Mouse (Mus musculus) kidney, embryonic 16.5 days (tissue): ENCODE measurements around the gene Gabrd. TPM values are rescaled to one million over a fixed set of nuclear protein-coding genes. Genes with fewer than 3 reads are reported as not detected.

ENCODE experiments used
- ATAC-seq: fragments of 200-750 bp; cut with Nextera tagmentation; 2 replicates; pipeline ENCODE4 v1.8.0; 2017; ENCODE audit warnings: moderate TSS enrichment; ENCODE audit not compliant: low FRiP score, low TSS enrichment
- H3K27ac ChIP-seq: fragments of 300-500 bp; sonication (generic); 2 replicates; pipeline ENCODE4 v1.5.1; 2014; ENCODE audit warnings: low read length
- H3K27me3 ChIP-seq: fragments of 300-500 bp; sonication (generic); 2 replicates; pipeline ENCODE4 v1.6.1; 2014; ENCODE audit warnings: low read length, control low read depth, mixed read lengths; ENCODE audit not compliant: insufficient read depth
- H3K36me3 ChIP-seq: fragments of 300-500 bp; sonication (generic); 2 replicates; pipeline ENCODE4 v1.6.1; 2014; ENCODE audit warnings: low read length, control low read depth, mixed read lengths; ENCODE audit not compliant: insufficient read depth
- H3K4me1 ChIP-seq: fragments of 300-500 bp; sonication (generic); 2 replicates; pipeline ENCODE4 v1.6.1; 2014; ENCODE audit warnings: low read length, control low read depth, mixed read lengths; ENCODE audit not compliant: insufficient read depth
- H3K4me2 ChIP-seq: fragments of 300-500 bp; sonication (generic); replicated peaks from 2 replicates; pipeline ENCODE4 v1.6.1; 2014; ENCODE audit warnings: low read depth, low read length
- H3K4me3 ChIP-seq: fragments of 300-500 bp; sonication (generic); 2 replicates; pipeline ENCODE4 v1.5.1; 2014; ENCODE audit warnings: mild to moderate bottlenecking, low read length
- H3K9ac ChIP-seq: fragments of 300-500 bp; sonication (generic); replicated peaks from 2 replicates; pipeline ENCODE4 v1.6.1; 2014; ENCODE audit warnings: low read length
- H3K9me3 ChIP-seq: fragments of 300-500 bp; sonication (generic); 2 replicates; pipeline ENCODE4 v1.6.1; 2016; ENCODE audit warnings: low read length, control low read depth
- WGBS: fragments of 180-500 bp; shearing (Covaris S2); extraction: QIAGEN DNeasy Blood & Tissue Kit; methylation state at CpG from one replicate; pipeline ENCODE4 v1.1.7; 2014; 5-methylcytosine and 5-hydroxymethylcytosine counted together
- polyA plus RNA-seq: library from polyadenylated mRNA; unstranded; fragments of >200 nt; fragmentation: Nextera tagmentation; extraction: Ambion mirVana; gene quantifications from 2 replicates; pipeline ENCODE4 v1.2.1, GENCODE M21; 2015

Gabrd gene
- polyA plus RNA-seq, 1 experiment from 2014 or later, result 0.07 TPM

GRCm38 (mm10) chr4:155366784-155367183 is 31.1 kb downstream of the Gabrd start:
- Histone ChIP-seq H3K4me3 (no peak overlapping the region), H3K27ac (no peak overlapping the region), H3K9me3 (no peaks in the 10 kb centered on the region), H3K27me3 (peaks cover 27% of the 10 kb centered on the region), H3K9ac (no peak overlapping the region), H3K36me3 (no peaks in the 10 kb centered on the region), H3K4me1 (0 out of 2 replicates have a peak, but pooled peaks cover 13% of the 10 kb centered on the region), H3K4me2 (no peak overlapping the region)
- no peak for ATAC-seq
- WGBS, result 43% methylated on average over 6 of the region's 6 CpGs

GRCm38 (mm10) chr4:155362443-155362842 is 35.5 kb downstream of the Gabrd start:
- ATAC-seq, result no peak
- H3K4me1 ChIP-seq, result 0 out of 2 replicates have a peak, but pooled peaks cover 18% of the 10 kb centered on the region
- peak overlapping the region; percentile 58 for H3K4me3 ChIP-seq
- no peaks in the 10 kb centered on the region for H3K36me3 ChIP-seq
- H3K27ac ChIP-seq, result no peak overlapping the region
- H3K9ac ChIP-seq, result no peak overlapping the region
- no peaks in the 10 kb centered on the region for H3K9me3 ChIP-seq
- peak overlapping the region; percentile 61; the same call in 1 of the 2 replicates for H3K4me2 ChIP-seq
- peaks cover 61% of the 10 kb centered on the region for H3K27me3 ChIP-seq
- 43% methylated on average over 5 of the region's 5 CpGs for WGBS

- peaks cover 61% of the 10 kb centered on the region for H3K27me3 ChIP-seq
Observed at GRCm38 (mm10) chr4:155361303-155361791, 36.6 kb downstream of the Gabrd start, which contains the start of gene Prkcz. Gene Prkcz, minus strand, starts transcription at chr4:155361361.

DNA sequence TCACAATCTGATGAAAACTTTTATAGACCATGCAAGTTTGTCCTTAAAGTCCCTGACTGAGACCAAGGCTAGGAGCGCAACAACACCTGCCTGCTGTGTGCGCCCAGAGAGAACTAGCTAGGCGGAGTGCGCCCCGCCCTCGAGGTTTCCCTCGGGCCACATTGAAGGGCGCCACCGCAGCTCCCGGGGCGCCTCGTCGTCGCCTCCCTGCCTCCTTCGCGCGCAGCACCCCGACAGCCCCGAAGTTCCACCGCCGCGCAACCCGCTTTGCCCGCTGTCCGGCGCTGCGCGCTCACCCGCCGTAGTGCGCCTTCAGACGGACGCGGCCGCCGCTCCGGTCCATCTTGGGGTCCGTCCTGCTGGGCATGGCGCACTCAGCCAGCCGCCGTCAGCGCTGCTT is 37.1 kb downstream of the Gabrd start:
- peak overlapping the region; percentile 67 for H3K9ac ChIP-seq
- peak; percentile 35 for ATAC-seq
- 1% methylated on average over 40 of the region's 42 CpGs for WGBS

More at GRCm38 (mm10) chr4:155361303-155361791, 36.6 kb downstream of the Gabrd start, which contains the start of gene Prkcz:
- Histone ChIP-seq H3K4me1 (0 out of 2 replicates have a peak, but pooled peaks cover 12% of the 10 kb centered on the region), H3K4me2 (peak within 1 kb of the TSS; percentile 61), H3K36me3 (no peaks in the 10 kb centered on the region), H3K4me3 (peak within 1 kb of the TSS; percentile 58), H3K9ac (peak within 1 kb of the TSS; percentile 67), H3K27ac (peak within 1 kb of the TSS; percentile 70; the same call in 1 of the 2 replicates), H3K9me3 (no peaks in the 10 kb centered on the region)
- WGBS, result under 1% methylated on average over 45 of the region's 51 CpGs
- peak; percentile 98 for ATAC-seq

DNA sequence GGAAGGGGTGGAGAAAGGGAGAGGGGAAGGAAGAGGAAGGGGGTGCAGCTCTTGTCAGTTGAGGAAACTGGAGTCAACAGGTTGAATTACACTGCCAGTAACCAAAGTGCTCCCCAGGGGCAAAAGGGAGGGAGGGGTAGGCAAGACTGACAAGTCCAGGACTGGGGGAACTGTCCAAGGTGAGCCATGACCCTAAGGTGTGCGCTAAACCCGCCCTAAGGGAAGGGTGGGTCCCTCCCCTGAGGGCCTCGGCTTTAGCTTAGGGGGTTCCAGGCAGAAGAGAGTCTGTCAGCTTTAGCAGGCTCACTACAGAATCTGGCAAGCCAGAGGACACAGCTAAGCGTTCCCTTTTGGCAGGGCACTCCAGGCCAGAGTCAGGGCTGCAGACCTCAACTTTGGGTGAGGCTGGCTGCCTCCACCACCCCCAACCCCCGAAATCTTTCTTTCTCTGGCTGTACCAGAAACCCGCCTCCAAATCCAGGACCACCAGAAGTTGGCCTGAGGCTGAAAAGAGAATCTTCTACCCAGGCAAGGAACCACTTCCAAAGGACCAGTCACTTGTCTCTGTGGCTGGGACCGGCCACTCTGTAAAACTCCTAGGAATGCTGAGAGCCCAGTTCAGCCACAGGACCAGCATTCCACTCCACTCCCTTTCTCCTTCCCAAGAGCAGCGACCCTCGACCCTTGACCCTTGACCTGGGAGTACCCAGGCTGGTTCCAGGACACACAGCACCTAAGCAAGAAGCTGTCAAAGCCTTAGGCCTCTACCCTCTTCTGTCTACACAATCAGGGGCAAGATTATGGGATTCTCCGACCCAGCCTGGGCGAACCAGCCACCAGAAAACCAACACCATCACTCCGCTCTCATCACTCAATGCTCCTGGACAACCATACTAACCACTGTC is 38.1 kb downstream of the Gabrd start:
- 51% methylated on average over 12 of the region's 12 CpGs for WGBS
- Histone ChIP-seq H3K27me3 (peaks cover 61% of the 10 kb centered on the region), H3K27ac (no peak overlapping the region), H3K9ac (no peak overlapping the region), H3K36me3 (no peaks in the 10 kb centered on the region), H3K9me3 (no peaks in the 10 kb centered on the region), H3K4me3 (peak overlapping the region; percentile 58; the same call in 1 of the 2 replicates), H3K4me2 (peak overlapping the region; percentile 61), H3K4me1 (0 out of 2 replicates have a peak, but pooled peaks cover 12% of the 10 kb centered on the region)
- no peak for ATAC-seq

More for the DNA sequence above, 37.1 kb downstream of the Gabrd start:
- H3K9me3 ChIP-seq, result no peaks in the 10 kb centered on the region
- peak overlapping the region; percentile 61 for H3K4me2 ChIP-seq
- no peaks in the 10 kb centered on the region for H3K36me3 ChIP-seq
- peak overlapping the region; percentile 58 for H3K4me3 ChIP-seq
- H3K27ac ChIP-seq, result peak overlapping the region; percentile 70; the same call in 1 of the 2 replicates
- H3K4me1 ChIP-seq, result 0 out of 2 replicates have a peak, but pooled peaks cover 12% of the 10 kb centered on the region
- H3K27me3 ChIP-seq, result peaks cover 61% of the 10 kb centered on the region

- Histone ChIP-seq H3K36me3 (no peaks in the 10 kb centered on the region), H3K4me3 (no peak overlapping the region), H3K4me2 (no peak overlapping the region), H3K9ac (no peak overlapping the region), H3K4me1 (0 out of 2 replicates have a peak, but pooled peaks cover 12% of the 10 kb centered on the region), H3K27ac (no peak overlapping the region), H3K9me3 (no peaks in the 10 kb centered on the region), H3K27me3 (peaks cover 42% of the 10 kb centered on the region)
- WGBS, result 52% methylated on average over 2 of the region's 2 CpGs
- ATAC-seq, result no peak
Observed at GRCm38 (mm10) chr4:155357601-155358000, 40.3 kb downstream of the Gabrd start.

GRCm38 (mm10) chr4:155356354-155356753 is 41.6 kb downstream of the Gabrd start:
- no peaks in the 10 kb centered on the region for H3K9me3 ChIP-seq
- H3K4me3 ChIP-seq, result no peak overlapping the region
- H3K36me3 ChIP-seq, result no peaks in the 10 kb centered on the region
- no peak overlapping the region for H3K4me2 ChIP-seq
- no peak overlapping the region for H3K9ac ChIP-seq
- H3K27ac ChIP-seq, result no peak overlapping the region
- ATAC-seq, result no peak
- H3K27me3 ChIP-seq, result peaks cover 30% of the 10 kb centered on the region
- 87% methylated on average over 10 of the region's 10 CpGs for WGBS
- 0 out of 2 replicates have a peak, but pooled peaks cover 5% of the 10 kb centered on the region for H3K4me1 ChIP-seq

DNA sequence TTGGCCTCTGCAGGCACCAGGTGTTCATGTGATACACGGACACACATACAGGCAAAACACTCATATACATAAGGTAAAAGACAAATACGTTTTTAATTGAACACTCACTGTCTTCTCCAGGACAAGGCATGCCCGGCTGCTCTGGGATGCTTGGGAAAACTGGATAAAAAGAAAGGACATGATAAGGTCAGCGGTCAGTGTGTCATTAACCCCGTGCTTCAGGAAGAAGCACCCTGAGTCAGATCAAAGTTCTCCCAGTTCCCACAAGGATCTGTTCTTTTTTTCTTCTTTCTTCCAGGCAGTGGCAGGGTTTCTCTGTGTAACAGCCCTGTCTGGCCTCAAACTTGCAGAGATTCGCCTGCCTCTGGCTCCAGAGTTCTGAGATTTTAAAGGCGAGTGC is 43.4 kb downstream of the Gabrd start:
- Histone ChIP-seq H3K27ac (0 out of 2 replicates have a peak overlapping the region, but pooled peaks have one; percentile 50), H3K27me3 (peaks cover 12% of the 10 kb centered on the region), H3K4me3 (no peak overlapping the region), H3K4me2 (no peak overlapping the region), H3K9me3 (no peaks in the 10 kb centered on the region), H3K9ac (no peak overlapping the region), H3K4me1 (0 out of 2 replicates have a peak, but pooled peaks cover 1% of the 10 kb centered on the region), H3K36me3 (no peaks in the 10 kb centered on the region)
- 66% methylated on average over 7 of the region's 7 CpGs for WGBS
- no peak for ATAC-seq

GRCm38 (mm10) chr4:155354035-155354434 is 43.9 kb downstream of the Gabrd start:
- no peak for ATAC-seq
- H3K4me2 ChIP-seq, result no peak overlapping the region
- no peaks in the 10 kb centered on the region for H3K9me3 ChIP-seq
- no peak overlapping the region for H3K9ac ChIP-seq
- WGBS, result 75% methylated on average over 6 of the region's 6 CpGs
- H3K4me3 ChIP-seq, result no peak overlapping the region
- H3K36me3 ChIP-seq, result no peaks in the 10 kb centered on the region
- H3K4me1 ChIP-seq, result no peaks in the 10 kb centered on the region
- H3K27ac ChIP-seq, result no peak overlapping the region
- peaks cover 7% of the 10 kb centered on the region; the same call in 1 of the 2 replicates for H3K27me3 ChIP-seq
